Mouse (Mus musculus) G1E (cell line): Measurements from ENCODE around the gene Aldh3b2.

Experiments
- CTCF ChIP-seq: IDR thresholded peaks from 2 replicates; pipeline ENCODE4 v1.5.1; 2012; ENCODE audit warnings: low read depth, low read length, inconsistent platforms, mixed read lengths
- GATA1 ChIP-seq: IDR thresholded peaks from 2 replicates; pipeline ENCODE4 v1.6.1; 2012; ENCODE audit warnings: borderline replicate concordance, low read length, inconsistent platforms, mixed read lengths
- GATA2 ChIP-seq: IDR thresholded peaks from 2 replicates; pipeline ENCODE4 v1.6.1; 2012; ENCODE audit warnings: low read depth, low read length, inconsistent platforms, borderline replicate concordance
- POLR2AphosphoS5 ChIP-seq: IDR thresholded peaks from 2 replicates; pipeline ENCODE4 v1.6.1; 2012; ENCODE audit warnings: low read depth, low read length, inconsistent platforms; ENCODE audit not compliant: insufficient replicate concordance
- TAL1 ChIP-seq: conservative IDR thresholded peaks from 2 replicates; pipeline ENCODE4 v1.6.1; 2012; ENCODE audit warnings: low read depth, low read length, inconsistent platforms, mixed read lengths

- TF ChIP-seq GATA1 (no peak), CTCF (no peak), POLR2AphosphoS5 (no peak), TAL1 (no peak), GATA2 (no peak)
Measured at GRCm38 (mm10) chr19:3947813-3948212, 24.3 kb upstream of the Aldh3b2 start.
